Mouse (Mus musculus) lung, embryonic 14.5 days (tissue): Measurements from ENCODE around the gene Cfap298. TPM values are rescaled to one million over a fixed set of nuclear protein-coding genes. Genes with fewer than 3 reads are reported as not detected.

Experiments used
- ATAC-seq: fragments of 200-750 bp; cut with Nextera tagmentation; 2 replicates; pipeline ENCODE4 v1.8.0; 2017; ENCODE audit warnings: mild to moderate bottlenecking, moderate TSS enrichment, moderate library complexity; ENCODE audit not compliant: insufficient read depth
- DNase-seq: peaks from one replicate; pipeline ENCODE4 v3.0.0-alpha.2; 2015
- H3K27ac ChIP-seq: fragments of 300-500 bp; sonication (generic); 2 replicates; pipeline ENCODE4 v1.5.1; 2014; ENCODE audit warnings: low read depth, mild to moderate bottlenecking, moderate library complexity
- H3K27me3 ChIP-seq: fragments of 300-500 bp; sonication (generic); 2 replicates; pipeline ENCODE4 v1.6.1; 2014; ENCODE audit warnings: low read length, control low read depth; ENCODE audit not compliant: insufficient read depth
- H3K36me3 ChIP-seq: fragments of 300-500 bp; sonication (generic); 2 replicates; pipeline ENCODE4 v1.6.1; 2014; ENCODE audit warnings: control low read depth; ENCODE audit not compliant: insufficient read depth
- H3K4me1 ChIP-seq: fragments of 300-500 bp; sonication (generic); 2 replicates; pipeline ENCODE4 v1.6.1; 2014; ENCODE audit warnings: antibody characterized with exemption, control low read depth; ENCODE audit not compliant: insufficient read depth
- H3K4me2 ChIP-seq: fragments of 300-500 bp; sonication (generic); 2 replicates; pipeline ENCODE4 v1.6.1; 2014; ENCODE audit warnings: mild to moderate bottlenecking
- H3K4me3 ChIP-seq: fragments of 300-500 bp; sonication (generic); 2 replicates; pipeline ENCODE4 v1.5.1; 2014; ENCODE audit warnings: low read depth, low read length
- H3K9ac ChIP-seq: fragments of 300-500 bp; sonication (generic); 2 replicates; pipeline ENCODE4 v1.6.1; 2014
- H3K9me3 ChIP-seq: fragments of 300-500 bp; sonication (generic); 2 replicates; pipeline ENCODE4 v1.6.1; 2016; ENCODE audit warnings: low read depth, low read length, control low read depth
- CTCF ChIP-seq: IDR thresholded peaks from 2 replicates; pipeline ENCODE4 v1.5.1; 2016; ENCODE audit warnings: antibody characterized with exemption, low read depth
- WGBS: fragments of 180-500 bp; shearing (Covaris S2); extraction: QIAGEN DNeasy Blood & Tissue Kit; methylation state at CpG from one replicate; pipeline ENCODE4 v1.1.7; 2014; 5-methylcytosine and 5-hydroxymethylcytosine counted together
- microRNA-seq: library from miRNA; unstranded; fragments of <30 nt; microRNA quantifications from one replicate; pipeline ENCODE4, GENCODE M21; 2016; ENCODE audit warnings: borderline number of aligned reads
- polyA plus RNA-seq: library from polyadenylated mRNA; unstranded; fragments of >200 nt; fragmentation: Nextera tagmentation; extraction: Ambion mirVana; gene quantifications from 2 replicates; pipeline ENCODE4 v1.2.1, GENCODE M21; 2014

Gene Cfap298
- polyA plus RNA-seq, 1 experiment from 2014 or later, result 45.2 TPM

DNA sequence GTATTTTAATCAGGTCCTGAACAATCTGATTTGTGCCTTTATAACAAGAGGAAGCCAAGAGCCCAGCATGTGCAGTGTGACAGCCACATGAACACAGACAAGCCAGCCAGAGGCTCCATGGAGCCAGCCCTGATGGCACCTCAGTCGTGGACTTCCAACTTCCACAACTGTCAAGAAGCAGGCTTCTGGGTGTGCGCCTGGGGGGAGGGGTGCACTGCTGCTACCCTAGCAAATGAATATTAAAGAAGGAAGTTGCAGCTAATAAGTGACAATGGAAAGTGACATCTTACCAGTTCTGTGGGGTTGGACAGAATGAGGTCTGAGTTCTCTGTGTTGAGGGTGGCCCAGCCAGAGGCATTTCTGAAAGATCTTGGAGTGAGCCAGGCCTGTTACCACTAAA lies 49.6 kb downstream of the Cfap298 start:
- no peak for TF ChIP-seq CTCF
- WGBS, result 63% methylated on average over 2 of the region's 2 CpGs
- Histone ChIP-seq H3K9ac (no peak overlapping the region), H3K4me3 (no peak overlapping the region), H3K27me3 (no peaks in the 10 kb centered on the region), H3K4me2 (no peak overlapping the region), H3K27ac (0 out of 2 replicates have a peak overlapping the region, but pooled peaks have one; percentile 10), H3K36me3 (no peaks in the 10 kb centered on the region), H3K4me1 (peaks cover 4% of the 10 kb centered on the region), H3K9me3 (no peaks in the 10 kb centered on the region)
- ATAC-seq (no peak), DNase-seq (no peak)

DNA sequence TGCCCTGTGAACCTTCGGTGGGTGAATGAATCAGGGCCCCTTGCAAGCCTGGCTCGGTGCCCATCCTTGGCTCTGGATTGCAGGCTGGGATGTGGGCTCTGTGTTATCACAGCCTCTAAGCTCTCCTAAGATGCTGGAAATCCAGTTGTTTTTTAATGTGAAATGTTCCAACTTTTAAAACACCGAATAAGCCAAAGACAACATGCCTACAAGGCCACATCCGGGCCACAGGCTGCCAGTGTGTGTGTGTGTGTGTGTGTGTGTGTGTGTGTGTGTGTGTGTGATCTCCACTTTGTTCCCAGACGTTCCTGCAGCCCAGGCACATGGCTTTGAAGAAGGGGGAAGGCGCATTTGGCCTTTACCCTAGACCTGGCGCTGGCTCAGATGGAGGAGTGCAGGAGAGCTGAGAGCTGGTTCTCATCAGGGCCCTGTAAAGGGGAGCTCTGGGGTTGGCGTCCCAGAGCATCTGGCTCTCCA lies 52.4 kb downstream of the Cfap298 start:
- Histone ChIP-seq H3K4me2 (no peak overlapping the region), H3K27me3 (no peaks in the 10 kb centered on the region), H3K36me3 (no peaks in the 10 kb centered on the region), H3K27ac (peak overlapping the region; percentile 16; the same call in 1 of the 2 replicates), H3K9ac (no peak overlapping the region), H3K4me3 (no peak overlapping the region), H3K9me3 (no peaks in the 10 kb centered on the region), H3K4me1 (peaks cover 4% of the 10 kb centered on the region)
- peak; percentile 75; the same call in 1 of the 2 replicates for ATAC-seq
- 30% methylated on average over 8 of the region's 8 CpGs for WGBS
- peak; percentile 47 for DNase-seq
- no peak for TF ChIP-seq CTCF

DNA sequence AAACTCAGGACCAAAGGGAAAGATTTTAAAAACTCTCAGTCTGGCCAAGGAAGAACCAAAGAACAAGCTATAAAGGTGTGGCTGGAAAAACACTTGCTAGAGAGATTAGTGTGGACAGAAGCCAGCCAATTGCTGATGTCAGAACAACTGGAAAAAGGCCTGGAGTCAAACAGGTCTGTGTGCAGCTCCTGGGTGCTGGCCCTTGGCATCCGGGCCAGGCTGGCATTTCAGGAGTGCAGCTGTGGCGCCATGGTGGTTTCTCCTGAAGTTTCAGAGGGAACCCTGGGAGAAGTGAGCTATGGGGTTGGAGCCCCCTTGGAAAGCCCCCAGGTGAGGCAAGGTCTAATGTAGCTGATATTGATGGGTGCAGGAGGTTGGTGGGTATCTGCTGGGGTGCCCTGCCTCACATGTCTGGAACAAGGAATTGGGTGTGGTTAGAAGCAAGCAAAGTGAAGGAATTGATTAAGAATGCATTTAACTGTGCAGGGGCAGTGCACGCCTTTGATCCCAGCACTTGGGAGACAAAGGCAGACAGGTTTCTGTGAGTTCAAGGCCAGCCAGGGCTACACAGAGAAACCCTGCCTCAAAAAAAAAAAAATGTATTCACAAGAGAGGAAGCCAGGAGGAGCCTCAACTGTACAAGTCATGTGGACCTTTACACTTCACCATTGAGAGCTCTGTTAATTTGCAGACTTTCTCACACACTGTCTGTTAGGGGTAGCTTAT lies 56.6 kb downstream of the Cfap298 start:
- no peak for TF ChIP-seq CTCF
- H3K9ac ChIP-seq, result no peak overlapping the region
- 86% methylated on average over 3 of the region's 3 CpGs for WGBS
- DNase-seq, result no peak
- H3K36me3 ChIP-seq, result no peaks in the 10 kb centered on the region
- H3K27me3 ChIP-seq, result no peaks in the 10 kb centered on the region
- no peak overlapping the region for H3K27ac ChIP-seq
- H3K9me3 ChIP-seq, result no peaks in the 10 kb centered on the region
- H3K4me2 ChIP-seq, result no peak overlapping the region
- H3K4me3 ChIP-seq, result no peak overlapping the region
- H3K4me1 ChIP-seq, result no peaks in the 10 kb centered on the region; the same call in 1 of the 2 replicates
- ATAC-seq, result no peak

Small RNAs within 50 kb of the gene (microRNA-seq; reads per million reads assigned to microRNA genes)
- not detected for gene Gm22933

Other genes starting within 250 kb of the Cfap298 start
- 84.8 and 86.2 TPM in 2 replicates for gene Mis18a, start 207.7 kb downstream of the Cfap298 start, polyA plus RNA-seq
- gene Mrap, start 196.9 kb downstream of the Cfap298 start, polyA plus RNA-seq, result 0.43 and 0.91 TPM in 2 replicates
- gene Urb1, start 124.7 kb downstream of the Cfap298 start, polyA plus RNA-seq, result 10.9 and 11.7 TPM in 2 replicates
- gene Eva1c, start 108.4 kb downstream of the Cfap298 start, polyA plus RNA-seq, result 1.2 and 1.4 TPM in 2 replicates
- gene Synj1, start 76.2 kb upstream of the Cfap298 start, polyA plus RNA-seq, result 15.2 and 17.6 TPM in 2 replicates
- 62.4 and 66.4 TPM in 2 replicates for gene Paxbp1, start 109.4 kb upstream of the Cfap298 start, polyA plus RNA-seq
- gene 4932438H23Rik, start 160.0 kb upstream of the Cfap298 start, polyA plus RNA-seq, result 0.11 TPM in 1 of 2 replicates, not detected in the other